Mouse (Mus musculus): ENCODE results near the gene Cers5. TPM values are rescaled to one million over a fixed set of nuclear protein-coding genes. Genes with fewer than 3 reads are reported as not detected.

The Cers5 gene
- polyA plus RNA-seq, 1 experiment from 2014 or later: 51.6 TPM

- H3K36me3 ChIP-seq: peaks cover 40% of the 10 kb centered on the region
- no peak overlapping the region for H3K4me2 ChIP-seq
- 54% methylated on average over 7 of the region's 7 CpGs for WGBS
- H3K9me3 ChIP-seq: no peaks in the 10 kb centered on the region
- no peak overlapping the region for H3K27ac ChIP-seq (replicated peaks)
- H3K4me1 ChIP-seq: peaks cover 38% of the 10 kb centered on the region
- H3K9ac ChIP-seq: no peak overlapping the region
- no peaks in the 10 kb centered on the region for H3K27me3 ChIP-seq (replicated peaks)
- no peak for ATAC-seq (ENCODE audit: extremely low read depth, insufficient number of reproducible peaks, low FRiP score, low TSS enrichment)
- no peak overlapping the region for H3K4me3 ChIP-seq
These were observed 33.5 kb upstream of the Cers5 start for GRCm38 (mm10) chr15:99806171-99806570.

- Histone ChIP-seq H3K4me3 (no peak overlapping the region), H3K4me2 (no peak overlapping the region), H3K27me3 (replicated peaks) (no peaks in the 10 kb centered on the region), H3K4me1 (peaks cover 38% of the 10 kb centered on the region), H3K9ac (no peak overlapping the region), H3K9me3 (no peaks in the 10 kb centered on the region), H3K36me3 (peaks cover 45% of the 10 kb centered on the region), H3K27ac (replicated peaks) (no peak overlapping the region)
- WGBS: 92% methylated on average over 4 of the region's 4 CpGs
- ATAC-seq (ENCODE audit: extremely low read depth, insufficient number of reproducible peaks, low FRiP score, low TSS enrichment): no peak
These were observed 33.0 kb upstream of the Cers5 start for GRCm38 (mm10) chr15:99805673-99806072.

GRCm38 (mm10) chr15:99803186-99803644 is 30.5 kb upstream of the Cers5 start:
- Histone ChIP-seq H3K4me1 (peaks cover 41% of the 10 kb centered on the region), H3K36me3 (peaks cover 63% of the 10 kb centered on the region), H3K27ac (replicated peaks) (peak overlapping the region; percentile 83), H3K4me3 (no peak overlapping the region), H3K27me3 (replicated peaks) (no peaks in the 10 kb centered on the region), H3K4me2 (peak overlapping the region; percentile 21), H3K9me3 (no peaks in the 10 kb centered on the region), H3K9ac (peak overlapping the region; percentile 34; the same call in 1 of the 2 replicates)
- WGBS: 10% methylated on average over 6 of the region's 6 CpGs
- peak; percentile 58; the same call in 1 of the 2 replicates for ATAC-seq (ENCODE audit: extremely low read depth, insufficient number of reproducible peaks, low FRiP score, low TSS enrichment)

GRCm38 (mm10) chr15:99801885-99802572 is 29.3 kb upstream of the Cers5 start:
- Histone ChIP-seq H3K4me2 (peak overlapping the region; percentile 50), H3K27me3 (replicated peaks) (no peaks in the 10 kb centered on the region), H3K36me3 (peaks cover 63% of the 10 kb centered on the region), H3K9ac (peak overlapping the region; percentile 30), H3K4me1 (peaks cover 32% of the 10 kb centered on the region), H3K9me3 (no peaks in the 10 kb centered on the region), H3K27ac (replicated peaks) (peak overlapping the region; percentile 83), H3K4me3 (0 out of 2 replicates have a peak overlapping the region, but pooled peaks have one; percentile 13)
- WGBS: 33% methylated on average over 24 of the region's 24 CpGs
- ATAC-seq (ENCODE audit: extremely low read depth, insufficient number of reproducible peaks, low FRiP score, low TSS enrichment): no peak

GRCm38 (mm10) chr15:99799706-99800105 is 27.0 kb upstream of the Cers5 start:
- peaks cover 32% of the 10 kb centered on the region for H3K4me1 ChIP-seq
- H3K4me2 ChIP-seq: no peak overlapping the region
- no peak for ATAC-seq (ENCODE audit: extremely low read depth, insufficient number of reproducible peaks, low FRiP score, low TSS enrichment)
- H3K4me3 ChIP-seq: no peak overlapping the region
- no peak overlapping the region for H3K27ac ChIP-seq (replicated peaks)
- no peaks in the 10 kb centered on the region for H3K9me3 ChIP-seq
- H3K36me3 ChIP-seq: peaks cover 59% of the 10 kb centered on the region
- no peak overlapping the region for H3K9ac ChIP-seq
- 70% methylated on average over 6 of the region's 6 CpGs for WGBS
- no peaks in the 10 kb centered on the region for H3K27me3 ChIP-seq (replicated peaks)

GRCm38 (mm10) chr15:99797898-99798297 is 25.2 kb upstream of the Cers5 start:
- H3K36me3 ChIP-seq: peaks cover 68% of the 10 kb centered on the region
- peaks cover 20% of the 10 kb centered on the region for H3K4me1 ChIP-seq
- ATAC-seq (ENCODE audit: extremely low read depth, insufficient number of reproducible peaks, low FRiP score, low TSS enrichment): no peak
- no peak overlapping the region for H3K4me2 ChIP-seq
- no peaks in the 10 kb centered on the region for H3K9me3 ChIP-seq
- H3K27me3 ChIP-seq (replicated peaks): no peaks in the 10 kb centered on the region
- H3K4me3 ChIP-seq: no peak overlapping the region
- no peak overlapping the region for H3K27ac ChIP-seq (replicated peaks)
- H3K9ac ChIP-seq: no peak overlapping the region
- WGBS: 71% methylated on average over 5 of the region's 5 CpGs

GRCm38 (mm10) chr15:99796735-99797134 is 24.1 kb upstream of the Cers5 start:
- Histone ChIP-seq H3K4me2 (no peak overlapping the region), H3K9me3 (no peaks in the 10 kb centered on the region), H3K9ac (no peak overlapping the region), H3K27me3 (replicated peaks) (no peaks in the 10 kb centered on the region), H3K27ac (replicated peaks) (no peak overlapping the region), H3K4me1 (peaks cover 10% of the 10 kb centered on the region; the same call in 1 of the 2 replicates), H3K36me3 (peaks cover 80% of the 10 kb centered on the region), H3K4me3 (no peak overlapping the region)
- 79% methylated on average over 9 of the region's 9 CpGs for WGBS
- no peak for ATAC-seq (ENCODE audit: extremely low read depth, insufficient number of reproducible peaks, low FRiP score, low TSS enrichment)

- Histone ChIP-seq H3K4me3 (no peak overlapping the region), H3K4me1 (peaks cover 6% of the 10 kb centered on the region; the same call in 1 of the 2 replicates), H3K27me3 (replicated peaks) (no peaks in the 10 kb centered on the region), H3K36me3 (peaks cover 85% of the 10 kb centered on the region), H3K4me2 (no peak overlapping the region), H3K9ac (no peak overlapping the region), H3K9me3 (no peaks in the 10 kb centered on the region), H3K27ac (replicated peaks) (no peak overlapping the region)
- no peak for ATAC-seq (ENCODE audit: extremely low read depth, insufficient number of reproducible peaks, low FRiP score, low TSS enrichment)
- WGBS: 76% methylated on average over 3 of the region's 3 CpGs
These were observed 23.4 kb upstream of the Cers5 start for GRCm38 (mm10) chr15:99796066-99796465.

- peaks cover 6% of the 10 kb centered on the region for H3K4me1 ChIP-seq
- H3K36me3 ChIP-seq: peaks cover 78% of the 10 kb centered on the region
- H3K27ac ChIP-seq (replicated peaks): no peak overlapping the region
- 88% methylated on average over 16 of the region's 16 CpGs for WGBS
- H3K27me3 ChIP-seq (replicated peaks): no peaks in the 10 kb centered on the region
- no peak overlapping the region for H3K4me3 ChIP-seq
- no peaks in the 10 kb centered on the region for H3K9me3 ChIP-seq
- no peak overlapping the region for H3K4me2 ChIP-seq
- no peak for ATAC-seq (ENCODE audit: extremely low read depth, insufficient number of reproducible peaks, low FRiP score, low TSS enrichment)
- no peak overlapping the region for H3K9ac ChIP-seq
These were observed 19.6 kb upstream of the Cers5 start for GRCm38 (mm10) chr15:99792221-99792815.

GRCm38 (mm10) chr15:99791003-99791402 is 18.3 kb upstream of the Cers5 start:
- no peak for ATAC-seq (ENCODE audit: extremely low read depth, insufficient number of reproducible peaks, low FRiP score, low TSS enrichment)
- Histone ChIP-seq H3K9ac (no peak overlapping the region), H3K9me3 (no peaks in the 10 kb centered on the region), H3K27ac (replicated peaks) (no peak overlapping the region), H3K4me3 (no peak overlapping the region), H3K4me1 (peaks cover 7% of the 10 kb centered on the region), H3K36me3 (peaks cover 81% of the 10 kb centered on the region), H3K4me2 (no peak overlapping the region), H3K27me3 (replicated peaks) (no peaks in the 10 kb centered on the region)
- WGBS: 63% methylated on average over 3 of the region's 3 CpGs

- Histone ChIP-seq H3K9me3 (no peaks in the 10 kb centered on the region), H3K27ac (replicated peaks) (no peak overlapping the region), H3K4me2 (no peak overlapping the region), H3K36me3 (peaks cover 82% of the 10 kb centered on the region), H3K27me3 (replicated peaks) (no peaks in the 10 kb centered on the region), H3K9ac (no peak overlapping the region), H3K4me1 (peaks cover 7% of the 10 kb centered on the region), H3K4me3 (no peak overlapping the region)
- 87% methylated on average over 6 of the region's 6 CpGs for WGBS
- ATAC-seq (ENCODE audit: extremely low read depth, insufficient number of reproducible peaks, low FRiP score, low TSS enrichment): no peak
These were observed 17.8 kb upstream of the Cers5 start for GRCm38 (mm10) chr15:99790464-99790863.
